Mouse (Mus musculus): ENCODE measurements around the gene Zfp598. TPM values are rescaled to one million over a fixed set of nuclear protein-coding genes. Genes with fewer than 3 reads are reported as not detected.

Zfp598 gene
- polyA plus RNA-seq, 1 experiment, result 45.3 TPM

- Histone ChIP-seq H3K9me3 (no peaks in the 10 kb centered on the region), H3K27me3 (replicated peaks) (no peaks in the 10 kb centered on the region), H3K4me1 (peaks cover 49% of the 10 kb centered on the region), H3K36me3 (replicated peaks; ENCODE audit: low read length) (peaks cover 71% of the 10 kb centered on the region), H3K4me3 (replicated peaks) (no peak overlapping the region)
- no peak for TF ChIP-seq FLI1 (IDR thresholded peaks at IDR 0.05; ENCODE audit: low read length)
- no peak for TF ChIP-seq GATA1 (IDR thresholded peaks at IDR 0.05; ENCODE audit: borderline replicate concordance, low read length)
Measured at GRCm38 (mm10) chr17:24676187-24676586, 6.7 kb downstream of the Zfp598 start.

- Histone ChIP-seq H3K9me3 (no peaks in the 10 kb centered on the region), H3K36me3 (replicated peaks; ENCODE audit: low read length) (peaks cover 78% of the 10 kb centered on the region), H3K27me3 (replicated peaks) (no peaks in the 10 kb centered on the region), H3K4me1 (peaks cover 42% of the 10 kb centered on the region), H3K4me3 (replicated peaks) (no peak overlapping the region)
- TF ChIP-seq GATA1 (IDR thresholded peaks at IDR 0.05; ENCODE audit: borderline replicate concordance, low read length), result no peak
Measured at GRCm38 (mm10) chr17:24676877-24677276, 7.4 kb downstream of the Zfp598 start.

- Histone ChIP-seq H3K27me3 (replicated peaks) (no peaks in the 10 kb centered on the region), H3K9me3 (no peaks in the 10 kb centered on the region), H3K36me3 (replicated peaks; ENCODE audit: low read length) (peaks cover 84% of the 10 kb centered on the region), H3K4me1 (peaks cover 35% of the 10 kb centered on the region), H3K4me3 (replicated peaks) (no peak overlapping the region)
- TF ChIP-seq GATA1 (IDR thresholded peaks at IDR 0.05; ENCODE audit: borderline replicate concordance, low read length) (no peak), FLI1 (IDR thresholded peaks at IDR 0.05; ENCODE audit: low read length) (no peak)
Measured at GRCm38 (mm10) chr17:24677500-24678080, 8.1 kb downstream of the Zfp598 start.

GRCm38 (mm10) chr17:24686514-24686913, 17.0 kb downstream of the Zfp598 start:
- Histone ChIP-seq H3K36me3 (replicated peaks; ENCODE audit: low read length) (peaks cover 10% of the 10 kb centered on the region), H3K4me1 (peaks cover 38% of the 10 kb centered on the region), H3K27me3 (replicated peaks) (peaks cover 52% of the 10 kb centered on the region), H3K9me3 (no peaks in the 10 kb centered on the region), H3K4me3 (replicated peaks) (peak overlapping the region; percentile 81)
- TF ChIP-seq FLI1 (IDR thresholded peaks at IDR 0.05; ENCODE audit: low read length), result no peak
- no peak for TF ChIP-seq GATA1 (IDR thresholded peaks at IDR 0.05; ENCODE audit: borderline replicate concordance, low read length)

GRCm38 (mm10) chr17:24687146-24687595, 17.7 kb downstream of the Zfp598 start:
- no peak for TF ChIP-seq FLI1 (IDR thresholded peaks at IDR 0.05; ENCODE audit: low read length)
- TF ChIP-seq GATA1 (IDR thresholded peaks at IDR 0.05; ENCODE audit: borderline replicate concordance, low read length), result no peak
- peaks cover 52% of the 10 kb centered on the region for H3K27me3 ChIP-seq (replicated peaks)
- peak overlapping the region; percentile 90 for H3K4me3 ChIP-seq (replicated peaks)
- H3K36me3 ChIP-seq (replicated peaks; ENCODE audit: low read length), result peaks cover 5% of the 10 kb centered on the region
- no peaks in the 10 kb centered on the region for H3K9me3 ChIP-seq
- peaks cover 41% of the 10 kb centered on the region for H3K4me1 ChIP-seq

GRCm38 (mm10) chr17:24687599-24687998, 18.1 kb downstream of the Zfp598 start:
- H3K36me3 ChIP-seq (replicated peaks; ENCODE audit: low read length), result peaks cover 6% of the 10 kb centered on the region
- peaks cover 52% of the 10 kb centered on the region for H3K27me3 ChIP-seq (replicated peaks)
- H3K9me3 ChIP-seq, result no peaks in the 10 kb centered on the region
- peaks cover 46% of the 10 kb centered on the region for H3K4me1 ChIP-seq
- no peak for TF ChIP-seq GATA1 (IDR thresholded peaks at IDR 0.05; ENCODE audit: borderline replicate concordance, low read length)
- no peak for TF ChIP-seq FLI1 (IDR thresholded peaks at IDR 0.05; ENCODE audit: low read length)
- peak overlapping the region; percentile 90 for H3K4me3 ChIP-seq (replicated peaks)

GRCm38 (mm10) chr17:24689251-24690081, 20.0 kb downstream of the Zfp598 start, which contains the start of gene Syngr3:
Gene Syngr3 (minus strand): TSS chr17:24689955.
- H3K27me3 ChIP-seq (replicated peaks), result peaks cover 52% of the 10 kb centered on the region

GRCm38 (mm10) chr17:24692385-24692784, 22.9 kb downstream of the Zfp598 start:
- Histone ChIP-seq H3K4me1 (peaks cover 70% of the 10 kb centered on the region), H3K36me3 (replicated peaks; ENCODE audit: low read length) (peaks cover 20% of the 10 kb centered on the region), H3K9me3 (no peaks in the 10 kb centered on the region), H3K27me3 (replicated peaks) (peaks cover 36% of the 10 kb centered on the region), H3K4me3 (replicated peaks) (peak overlapping the region; percentile 42)
- no peak for TF ChIP-seq GATA1 (IDR thresholded peaks at IDR 0.05; ENCODE audit: borderline replicate concordance, low read length)
- no peak for TF ChIP-seq FLI1 (IDR thresholded peaks at IDR 0.05; ENCODE audit: low read length)

More at GRCm38 (mm10) chr17:24689251-24690081, 20.0 kb downstream of the Zfp598 start, which contains the start of gene Syngr3:
- Histone ChIP-seq H3K4me1 (peaks cover 59% of the 10 kb centered on the region), H3K36me3 (replicated peaks; ENCODE audit: low read length) (peaks cover 19% of the 10 kb centered on the region), H3K9me3 (no peaks in the 10 kb centered on the region), H3K4me3 (replicated peaks) (peak within 1 kb of the TSS; percentile 83)
- TF ChIP-seq GATA1 (IDR thresholded peaks at IDR 0.05; ENCODE audit: borderline replicate concordance, low read length) (no peak), FLI1 (IDR thresholded peaks at IDR 0.05; ENCODE audit: low read length) (no peak)

GRCm38 (mm10) chr17:24695326-24696010, 26.0 kb downstream of the Zfp598 start:
- TF ChIP-seq FLI1 (IDR thresholded peaks at IDR 0.05; ENCODE audit: low read length), result no peak
- TF ChIP-seq GATA1 (IDR thresholded peaks at IDR 0.05; ENCODE audit: borderline replicate concordance, low read length), result no peak

More at GRCm38 (mm10) chr17:24695326-24696010, 26.0 kb downstream of the Zfp598 start:
- H3K4me1 ChIP-seq, result peaks cover 53% of the 10 kb centered on the region
- H3K9me3 ChIP-seq, result no peaks in the 10 kb centered on the region
- H3K36me3 ChIP-seq (replicated peaks; ENCODE audit: low read length), result peaks cover 37% of the 10 kb centered on the region
- peak overlapping the region; percentile 99 for H3K4me3 ChIP-seq (replicated peaks)
- peaks cover 6% of the 10 kb centered on the region for H3K27me3 ChIP-seq (replicated peaks)
